Mouse (Mus musculus): Measurements from ENCODE around the gene Rheb. TPM values are rescaled to one million over a fixed set of nuclear protein-coding genes. Genes with fewer than 3 reads are reported as not detected.

The Rheb gene
- polyA plus RNA-seq, 1 experiment from 2014 or later, result 215 TPM

- Histone ChIP-seq H3K36me3 (ENCODE audit: control insufficient read depth, insufficient read depth, low read length) (peaks cover 61% of the 10 kb centered on the region), H3K4me2 (replicated peaks; ENCODE audit: low read depth, low read length) (no peak overlapping the region), H3K9me3 (ENCODE audit: control insufficient read depth, low read length) (no peaks in the 10 kb centered on the region), H3K27ac (ENCODE audit: low read depth, low read length) (no peak overlapping the region), H3K9ac (ENCODE audit: low read depth, low read length) (no peak overlapping the region), H3K4me1 (ENCODE audit: control insufficient read depth, insufficient read depth, low read length) (no peaks in the 10 kb centered on the region), H3K27me3 (ENCODE audit: control insufficient read depth, insufficient read depth, low read length) (no peaks in the 10 kb centered on the region), H3K4me3 (ENCODE audit: low read length) (no peak overlapping the region)
- ATAC-seq (ENCODE audit: low FRiP score, low TSS enrichment), result no peak
- 41% methylated on average over 3 of the region's 3 CpGs for WGBS
Measured at GRCm38 (mm10) chr5:24813946-24814345, 28.5 kb downstream of the Rheb start.

- peaks cover 67% of the 10 kb centered on the region for H3K36me3 ChIP-seq (ENCODE audit: control insufficient read depth, insufficient read depth, low read length)
- H3K27ac ChIP-seq (ENCODE audit: low read depth, low read length), result no peak overlapping the region
- 67% methylated on average over 4 of the region's 4 CpGs for WGBS
- no peak overlapping the region for H3K4me2 ChIP-seq (replicated peaks; ENCODE audit: low read depth, low read length)
- H3K4me1 ChIP-seq (ENCODE audit: control insufficient read depth, insufficient read depth, low read length), result no peaks in the 10 kb centered on the region
- no peaks in the 10 kb centered on the region for H3K9me3 ChIP-seq (ENCODE audit: control insufficient read depth, low read length)
- H3K4me3 ChIP-seq (ENCODE audit: low read length), result no peak overlapping the region
- peak; percentile 39; the same call in 1 of the 2 replicates for ATAC-seq (ENCODE audit: low FRiP score, low TSS enrichment)
- no peaks in the 10 kb centered on the region for H3K27me3 ChIP-seq (ENCODE audit: control insufficient read depth, insufficient read depth, low read length)
- peak overlapping the region; percentile 4; the same call in 1 of the 2 replicates for H3K9ac ChIP-seq (ENCODE audit: low read depth, low read length)
Measured at GRCm38 (mm10) chr5:24813005-24813404, 29.4 kb downstream of the Rheb start.

GRCm38 (mm10) chr5:24805222-24805621 lies 37.2 kb downstream of the Rheb start:
- H3K27ac ChIP-seq (ENCODE audit: low read depth, low read length), result no peak overlapping the region
- peaks cover 65% of the 10 kb centered on the region for H3K36me3 ChIP-seq (ENCODE audit: control insufficient read depth, insufficient read depth, low read length)
- no peaks in the 10 kb centered on the region for H3K9me3 ChIP-seq (ENCODE audit: control insufficient read depth, low read length)
- no peak for ATAC-seq (ENCODE audit: low FRiP score, low TSS enrichment)
- no peaks in the 10 kb centered on the region for H3K27me3 ChIP-seq (ENCODE audit: control insufficient read depth, insufficient read depth, low read length)
- H3K4me1 ChIP-seq (ENCODE audit: control insufficient read depth, insufficient read depth, low read length), result no peaks in the 10 kb centered on the region
- H3K9ac ChIP-seq (ENCODE audit: low read depth, low read length), result no peak overlapping the region
- H3K4me2 ChIP-seq (replicated peaks; ENCODE audit: low read depth, low read length), result no peak overlapping the region
- no peak overlapping the region for H3K4me3 ChIP-seq (ENCODE audit: low read length)
- WGBS, result 78% methylated on average over 6 of the region's 6 CpGs

- ATAC-seq (ENCODE audit: low FRiP score, low TSS enrichment), result no peak
- 92% methylated on average over 8 of the region's 8 CpGs for WGBS
Measured at GRCm38 (mm10) chr5:24804661-24805060, 37.8 kb downstream of the Rheb start.

GRCm38 (mm10) chr5:24801841-24802624 lies 40.4 kb downstream of the Rheb start:
- Histone ChIP-seq H3K27me3 (ENCODE audit: control insufficient read depth, insufficient read depth, low read length) (no peaks in the 10 kb centered on the region), H3K4me2 (replicated peaks; ENCODE audit: low read depth, low read length) (no peak overlapping the region), H3K27ac (ENCODE audit: low read depth, low read length) (no peak overlapping the region), H3K36me3 (ENCODE audit: control insufficient read depth, insufficient read depth, low read length) (peaks cover 43% of the 10 kb centered on the region), H3K4me3 (ENCODE audit: low read length) (no peak overlapping the region), H3K4me1 (ENCODE audit: control insufficient read depth, insufficient read depth, low read length) (no peaks in the 10 kb centered on the region), H3K9me3 (ENCODE audit: control insufficient read depth, low read length) (no peaks in the 10 kb centered on the region), H3K9ac (ENCODE audit: low read depth, low read length) (no peak overlapping the region)
- no peak for ATAC-seq (ENCODE audit: low FRiP score, low TSS enrichment)
- WGBS, result 44% methylated on average over 6 of the region's 6 CpGs

More at GRCm38 (mm10) chr5:24804661-24805060, 37.8 kb downstream of the Rheb start:
- Histone ChIP-seq H3K4me3 (ENCODE audit: low read length) (no peak overlapping the region), H3K27ac (ENCODE audit: low read depth, low read length) (no peak overlapping the region), H3K36me3 (ENCODE audit: control insufficient read depth, insufficient read depth, low read length) (peaks cover 65% of the 10 kb centered on the region), H3K9ac (ENCODE audit: low read depth, low read length) (no peak overlapping the region), H3K9me3 (ENCODE audit: control insufficient read depth, low read length) (no peaks in the 10 kb centered on the region), H3K4me2 (replicated peaks; ENCODE audit: low read depth, low read length) (no peak overlapping the region), H3K4me1 (ENCODE audit: control insufficient read depth, insufficient read depth, low read length) (no peaks in the 10 kb centered on the region), H3K27me3 (ENCODE audit: control insufficient read depth, insufficient read depth, low read length) (no peaks in the 10 kb centered on the region)

GRCm38 (mm10) chr5:24800416-24800815 lies 42.0 kb downstream of the Rheb start:
- Histone ChIP-seq H3K9ac (ENCODE audit: low read depth, low read length) (no peak overlapping the region), H3K4me3 (ENCODE audit: low read length) (no peak overlapping the region)
- ATAC-seq (ENCODE audit: low FRiP score, low TSS enrichment), result no peak

GRCm38 (mm10) chr5:24798639-24799038 lies 43.8 kb downstream of the Rheb start:
- no peak for ATAC-seq (ENCODE audit: low FRiP score, low TSS enrichment)
- Histone ChIP-seq H3K36me3 (ENCODE audit: control insufficient read depth, insufficient read depth, low read length) (peaks cover 14% of the 10 kb centered on the region), H3K4me3 (ENCODE audit: low read length) (no peak overlapping the region), H3K4me2 (replicated peaks; ENCODE audit: low read depth, low read length) (no peak overlapping the region), H3K9me3 (ENCODE audit: control insufficient read depth, low read length) (no peaks in the 10 kb centered on the region), H3K27me3 (ENCODE audit: control insufficient read depth, insufficient read depth, low read length) (no peaks in the 10 kb centered on the region), H3K27ac (ENCODE audit: low read depth, low read length) (no peak overlapping the region), H3K9ac (ENCODE audit: low read depth, low read length) (no peak overlapping the region), H3K4me1 (ENCODE audit: control insufficient read depth, insufficient read depth, low read length) (no peaks in the 10 kb centered on the region)
- 65% methylated on average over 10 of the region's 10 CpGs for WGBS

More at GRCm38 (mm10) chr5:24800416-24800815, 42.0 kb downstream of the Rheb start:
- no peak overlapping the region for H3K27ac ChIP-seq (ENCODE audit: low read depth, low read length)
- peaks cover 29% of the 10 kb centered on the region for H3K36me3 ChIP-seq (ENCODE audit: control insufficient read depth, insufficient read depth, low read length)
- H3K27me3 ChIP-seq (ENCODE audit: control insufficient read depth, insufficient read depth, low read length), result no peaks in the 10 kb centered on the region
- H3K4me2 ChIP-seq (replicated peaks; ENCODE audit: low read depth, low read length), result no peak overlapping the region
- no peaks in the 10 kb centered on the region for H3K4me1 ChIP-seq (ENCODE audit: control insufficient read depth, insufficient read depth, low read length)
- no peaks in the 10 kb centered on the region for H3K9me3 ChIP-seq (ENCODE audit: control insufficient read depth, low read length)

GRCm38 (mm10) chr5:24797858-24798257 lies 44.6 kb downstream of the Rheb start:
- Histone ChIP-seq H3K36me3 (ENCODE audit: control insufficient read depth, insufficient read depth, low read length) (peaks cover 7% of the 10 kb centered on the region), H3K9ac (ENCODE audit: low read depth, low read length) (no peak overlapping the region), H3K4me2 (replicated peaks; ENCODE audit: low read depth, low read length) (no peak overlapping the region), H3K27me3 (ENCODE audit: control insufficient read depth, insufficient read depth, low read length) (no peaks in the 10 kb centered on the region), H3K9me3 (ENCODE audit: control insufficient read depth, low read length) (no peaks in the 10 kb centered on the region), H3K27ac (ENCODE audit: low read depth, low read length) (no peak overlapping the region), H3K4me3 (ENCODE audit: low read length) (no peak overlapping the region), H3K4me1 (ENCODE audit: control insufficient read depth, insufficient read depth, low read length) (no peaks in the 10 kb centered on the region)
- ATAC-seq (ENCODE audit: low FRiP score, low TSS enrichment), result no peak
- WGBS, result 50% methylated on average over 7 of the region's 7 CpGs

- Histone ChIP-seq H3K36me3 (ENCODE audit: control insufficient read depth, insufficient read depth, low read length) (no peaks in the 10 kb centered on the region), H3K4me2 (replicated peaks; ENCODE audit: low read depth, low read length) (no peak overlapping the region), H3K27ac (ENCODE audit: low read depth, low read length) (no peak overlapping the region), H3K4me3 (ENCODE audit: low read length) (no peak overlapping the region), H3K9ac (ENCODE audit: low read depth, low read length) (no peak overlapping the region), H3K4me1 (ENCODE audit: control insufficient read depth, insufficient read depth, low read length) (no peaks in the 10 kb centered on the region), H3K27me3 (ENCODE audit: control insufficient read depth, insufficient read depth, low read length) (no peaks in the 10 kb centered on the region), H3K9me3 (ENCODE audit: control insufficient read depth, low read length) (no peaks in the 10 kb centered on the region)
- no peak for ATAC-seq (ENCODE audit: low FRiP score, low TSS enrichment)
- 67% methylated on average over 7 of the region's 7 CpGs for WGBS
Measured at GRCm38 (mm10) chr5:24792961-24793360, 49.5 kb downstream of the Rheb start.

All from kidney, embryonic 14.5 days (tissue).